Mouse (Mus musculus) hindbrain, embryonic 10.5 days (tissue): ENCODE measurements around the gene Nek9. TPM values are rescaled to one million over a fixed set of nuclear protein-coding genes. Genes with fewer than 3 reads are reported as not detected.

Experiments used
- DNase-seq: peaks from one replicate; pipeline ENCODE4 v3.0.0-alpha.2; 2017; ENCODE audit warnings: low spot score
- H3K27ac ChIP-seq: fragments of 300-500 bp; sonication (generic); 2 replicates; pipeline ENCODE4 v1.5.1; 2016; ENCODE audit warnings: mild to moderate bottlenecking, moderate library complexity
- H3K27me3 ChIP-seq: fragments of 300-500 bp; sonication (generic); 2 replicates; pipeline ENCODE4 v1.6.1; 2016; ENCODE audit warnings: mild to moderate bottlenecking; ENCODE audit not compliant: poor library complexity, insufficient read depth, severe bottlenecking
- H3K36me3 ChIP-seq: fragments of 300-500 bp; sonication (generic); 2 replicates; pipeline ENCODE4 v1.6.1; 2016; ENCODE audit warnings: mild to moderate bottlenecking, moderate library complexity
- H3K4me1 ChIP-seq: fragments of 300-500 bp; sonication (generic); replicated peaks from 2 replicates; pipeline ENCODE4 v1.6.1; 2016; ENCODE audit warnings: mild to moderate bottlenecking
- H3K4me3 ChIP-seq: fragments of 300-500 bp; sonication (generic); 2 replicates; pipeline ENCODE4 v1.5.1; 2016; ENCODE audit warnings: mild to moderate bottlenecking, moderate library complexity
- H3K9me3 ChIP-seq: fragments of 300-500 bp; sonication (generic); 2 replicates; pipeline ENCODE4 v1.6.1; 2016; ENCODE audit warnings: mild to moderate bottlenecking, moderate library complexity
- WGBS: fragments of 180-500 bp; shearing (Covaris S2); methylation state at CpG from one replicate; pipeline ENCODE4 v1.1.7; 2016; 5-methylcytosine and 5-hydroxymethylcytosine counted together
- polyA plus RNA-seq: library from polyadenylated mRNA; unstranded; fragments of >200 nt; fragmentation: Nextera tagmentation; extraction: Ambion mirVana; gene quantifications from 2 replicates; pipeline ENCODE4 v1.2.1, GENCODE M21; 2016

Gene Nek9
- polyA plus RNA-seq, result 16.9 and 22.8 TPM in 2 replicates

GRCm38 (mm10) chr12:85339243-85339729, at the start of gene Nek9:
Gene Nek9, minus strand, starts transcription at chr12:85339362.
- no peaks in the 10 kb centered on the region for H3K27me3 ChIP-seq
- peak within 1 kb of the TSS; percentile 83 for H3K4me3 ChIP-seq
- H3K27ac ChIP-seq, result peak within 1 kb of the TSS; percentile 97
- under 1% methylated on average over 36 of the region's 36 CpGs for WGBS
- no peaks in the 10 kb centered on the region for H3K9me3 ChIP-seq
- peaks cover 44% of the 10 kb centered on the region for H3K36me3 ChIP-seq
- peak; percentile 95 for DNase-seq
- peaks cover 31% of the 10 kb centered on the region for H3K4me1 ChIP-seq

GRCm38 (mm10) chr12:85385995-85386375, 46.8 kb upstream of the Nek9 start:
- 64% methylated on average over 5 of the region's 5 CpGs for WGBS
- Histone ChIP-seq H3K27me3 (no peaks in the 10 kb centered on the region), H3K36me3 (no peaks in the 10 kb centered on the region), H3K9me3 (no peaks in the 10 kb centered on the region), H3K27ac (no peak overlapping the region), H3K4me1 (no peaks in the 10 kb centered on the region; the same call in 1 of the 2 replicates), H3K4me3 (no peak overlapping the region)
- DNase-seq, result no peak

GRCm38 (mm10) chr12:85385329-85385994, 46.3 kb upstream of the Nek9 start:
- H3K4me3 ChIP-seq, result no peak overlapping the region
- H3K27ac ChIP-seq, result no peak overlapping the region
- H3K36me3 ChIP-seq, result no peaks in the 10 kb centered on the region
- no peak for DNase-seq
- WGBS, result 83% methylated on average over 10 of the region's 10 CpGs
- H3K4me1 ChIP-seq, result no peaks in the 10 kb centered on the region; the same call in 1 of the 2 replicates
- no peaks in the 10 kb centered on the region for H3K9me3 ChIP-seq
- no peaks in the 10 kb centered on the region for H3K27me3 ChIP-seq

GRCm38 (mm10) chr12:85382761-85383680, 43.9 kb upstream of the Nek9 start:
- 79% methylated on average over 14 of the region's 14 CpGs for WGBS
- DNase-seq, result no peak
- no peak overlapping the region for H3K27ac ChIP-seq

GRCm38 (mm10) chr12:85381570-85381969, 42.4 kb upstream of the Nek9 start:
- no peaks in the 10 kb centered on the region; the same call in 1 of the 2 replicates for H3K4me1 ChIP-seq
- 88% methylated on average over 6 of the region's 6 CpGs for WGBS
- no peak for DNase-seq

More at GRCm38 (mm10) chr12:85382761-85383680, 43.9 kb upstream of the Nek9 start:
- Histone ChIP-seq H3K36me3 (no peaks in the 10 kb centered on the region), H3K27me3 (no peaks in the 10 kb centered on the region), H3K9me3 (no peaks in the 10 kb centered on the region), H3K4me1 (no peaks in the 10 kb centered on the region; the same call in 1 of the 2 replicates), H3K4me3 (no peak overlapping the region)

GRCm38 (mm10) chr12:85380942-85381341, 41.8 kb upstream of the Nek9 start:
- no peaks in the 10 kb centered on the region; the same call in 1 of the 2 replicates for H3K4me1 ChIP-seq
- H3K27me3 ChIP-seq, result no peaks in the 10 kb centered on the region
- no peak for DNase-seq
- H3K4me3 ChIP-seq, result no peak overlapping the region
- no peaks in the 10 kb centered on the region for H3K9me3 ChIP-seq
- no peak overlapping the region for H3K27ac ChIP-seq
- H3K36me3 ChIP-seq, result no peaks in the 10 kb centered on the region
- WGBS, result 73% methylated on average over 7 of the region's 7 CpGs

More at GRCm38 (mm10) chr12:85381570-85381969, 42.4 kb upstream of the Nek9 start:
- H3K27ac ChIP-seq, result no peak overlapping the region
- no peaks in the 10 kb centered on the region for H3K9me3 ChIP-seq
- H3K36me3 ChIP-seq, result no peaks in the 10 kb centered on the region
- no peak overlapping the region for H3K4me3 ChIP-seq
- H3K27me3 ChIP-seq, result no peaks in the 10 kb centered on the region

GRCm38 (mm10) chr12:85380308-85380707, 41.1 kb upstream of the Nek9 start:
- WGBS, result 90% methylated on average over 1 of the region's 1 CpGs

GRCm38 (mm10) chr12:85378271-85378670, 39.1 kb upstream of the Nek9 start:
- 84% methylated on average over 2 of the region's 2 CpGs for WGBS
- DNase-seq, result no peak
- H3K27me3 ChIP-seq, result no peaks in the 10 kb centered on the region
- H3K27ac ChIP-seq, result no peak overlapping the region
- H3K4me1 ChIP-seq, result peaks cover 5% of the 10 kb centered on the region
- H3K9me3 ChIP-seq, result no peaks in the 10 kb centered on the region
- H3K4me3 ChIP-seq, result no peak overlapping the region
- no peaks in the 10 kb centered on the region for H3K36me3 ChIP-seq

More at GRCm38 (mm10) chr12:85380308-85380707, 41.1 kb upstream of the Nek9 start:
- H3K4me3 ChIP-seq, result no peak overlapping the region
- H3K36me3 ChIP-seq, result no peaks in the 10 kb centered on the region
- DNase-seq, result no peak
- no peak overlapping the region for H3K27ac ChIP-seq
- H3K4me1 ChIP-seq, result no peaks in the 10 kb centered on the region; the same call in 1 of the 2 replicates
- H3K9me3 ChIP-seq, result no peaks in the 10 kb centered on the region
- no peaks in the 10 kb centered on the region for H3K27me3 ChIP-seq

- Histone ChIP-seq H3K27me3 (no peaks in the 10 kb centered on the region), H3K4me1 (peaks cover 18% of the 10 kb centered on the region), H3K27ac (peak within 1 kb of the TSS; percentile 97), H3K9me3 (no peaks in the 10 kb centered on the region), H3K36me3 (no peaks in the 10 kb centered on the region), H3K4me3 (peak within 1 kb of the TSS; percentile 98)
- under 1% methylated on average over 37 of the region's 37 CpGs for WGBS
- peak; percentile 90 for DNase-seq
These were observed 35.6 kb upstream of the Nek9 start, which contains the start of gene Tmed10 for GRCm38 (mm10) chr12:85374561-85375272. Gene Tmed10, minus strand, starts transcription at chr12:85374847.

- WGBS, result 1% methylated on average over 53 of the region's 53 CpGs
- Histone ChIP-seq H3K27ac (peak overlapping the region; percentile 97), H3K4me1 (peaks cover 18% of the 10 kb centered on the region), H3K9me3 (no peaks in the 10 kb centered on the region), H3K4me3 (peak overlapping the region; percentile 98), H3K27me3 (no peaks in the 10 kb centered on the region), H3K36me3 (no peaks in the 10 kb centered on the region)
- DNase-seq, result peak; percentile 52
These were observed 34.7 kb upstream of the Nek9 start for GRCm38 (mm10) chr12:85373591-85374560.

GRCm38 (mm10) chr12:85372068-85372665, 33.0 kb upstream of the Nek9 start:
- Histone ChIP-seq H3K4me3 (no peak overlapping the region), H3K27ac (0 out of 2 replicates have a peak overlapping the region, but pooled peaks have one; percentile 8), H3K27me3 (no peaks in the 10 kb centered on the region), H3K9me3 (no peaks in the 10 kb centered on the region), H3K36me3 (no peaks in the 10 kb centered on the region), H3K4me1 (peaks cover 18% of the 10 kb centered on the region)
- WGBS, result 85% methylated on average over 8 of the region's 8 CpGs
- DNase-seq, result no peak
